Mouse (Mus musculus): ENCODE measurements around the gene Idh1.
"Not testable (repeated sequence)": the region's sequence is repeated elsewhere in the genome, so short reads cannot be mapped to it uniquely, and the experiment has no call there.

Gene Idh1

DNA sequence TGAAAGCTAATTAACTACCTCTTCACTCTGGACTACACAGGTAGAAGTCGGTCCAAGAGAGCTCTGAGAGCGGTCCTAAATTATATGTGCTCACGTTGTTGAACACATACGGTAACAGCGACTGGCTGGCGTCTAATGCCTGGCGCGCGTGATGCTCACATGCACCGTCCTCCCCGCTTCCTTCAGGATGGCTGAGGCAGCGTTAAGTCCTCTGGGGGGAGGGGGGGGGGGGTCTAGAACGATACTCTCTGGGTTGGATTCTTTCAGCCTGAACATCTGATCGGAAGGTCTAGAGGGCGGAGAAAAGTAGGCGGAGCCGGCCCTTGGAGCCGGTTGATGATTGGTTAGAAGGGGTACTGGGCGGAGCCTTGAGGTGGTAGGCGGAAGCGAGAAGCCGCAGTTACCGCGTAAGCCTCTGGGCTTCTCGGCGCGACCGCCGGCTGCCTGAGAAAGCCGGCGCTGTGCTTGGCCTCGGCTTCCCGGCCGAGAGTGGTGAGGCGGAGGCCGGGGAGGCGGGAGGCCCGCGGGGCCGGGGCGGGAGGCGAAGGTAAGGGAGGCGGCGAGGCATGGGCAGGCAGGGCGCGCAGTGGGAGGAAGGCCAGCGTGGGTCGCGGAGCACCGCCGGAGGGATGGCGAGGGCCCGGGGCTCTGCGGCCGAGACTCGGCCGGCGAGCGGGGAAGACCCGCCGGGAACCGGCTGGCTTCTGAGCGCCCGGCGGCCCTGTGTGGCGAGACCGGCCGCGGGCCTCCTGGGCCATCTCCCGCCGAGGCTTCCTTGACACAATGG lies at the start of gene Idh1, which contains the start of gene Pikfyve:
Gene Idh1 (minus strand): TSS at position 214 of the 787 bp plus-strand sequence.
Gene Pikfyve (plus strand): TSS at position 397 of the 787 bp plus-strand sequence.
- DNase-seq (ENCODE audit: low read depth) = peak; percentile 98

DNA sequence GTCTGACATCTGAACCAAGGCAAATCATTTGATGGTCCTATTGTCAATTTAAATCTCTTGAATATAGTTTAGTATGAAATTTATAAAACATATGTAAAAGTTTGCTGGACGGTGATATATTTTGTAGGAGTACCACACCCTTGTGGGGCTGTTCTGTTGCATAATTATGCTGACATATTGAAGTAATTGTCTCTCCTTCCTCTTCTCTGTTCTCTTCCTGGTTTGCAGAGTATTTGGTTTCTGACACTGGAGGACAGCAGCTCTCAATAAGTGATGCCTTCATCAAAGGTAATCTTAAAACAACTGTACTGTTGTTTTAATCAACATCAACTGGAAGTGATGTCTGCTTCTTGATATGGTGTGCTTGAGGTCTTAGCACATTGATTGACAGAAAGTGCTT lies 44.3 kb upstream of the Idh1 start:
- DNase-seq (ENCODE audit: low read depth) = no peak

DNA sequence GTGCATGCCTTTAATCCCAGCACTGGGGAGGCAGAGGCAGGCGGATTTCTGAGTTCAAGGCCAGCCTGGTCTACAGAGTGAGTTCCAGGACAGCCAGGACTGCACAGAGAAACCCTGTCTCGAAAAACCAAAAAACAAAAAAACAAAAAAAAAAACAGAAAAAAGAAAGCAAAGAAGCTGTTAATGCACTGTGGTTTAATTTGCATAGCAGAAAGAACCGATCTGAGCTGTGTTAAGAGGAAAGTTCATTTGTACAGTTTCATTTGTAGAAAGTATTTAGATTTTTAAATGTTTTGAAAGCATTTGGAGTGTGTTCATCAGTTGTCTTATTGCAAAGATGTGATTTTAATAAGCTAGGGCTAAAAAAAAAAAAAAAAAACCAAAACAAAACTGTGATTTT lies 43.5 kb upstream of the Idh1 start:
- not testable (repeated sequence) for DNase-seq (ENCODE audit: low read depth)

DNA sequence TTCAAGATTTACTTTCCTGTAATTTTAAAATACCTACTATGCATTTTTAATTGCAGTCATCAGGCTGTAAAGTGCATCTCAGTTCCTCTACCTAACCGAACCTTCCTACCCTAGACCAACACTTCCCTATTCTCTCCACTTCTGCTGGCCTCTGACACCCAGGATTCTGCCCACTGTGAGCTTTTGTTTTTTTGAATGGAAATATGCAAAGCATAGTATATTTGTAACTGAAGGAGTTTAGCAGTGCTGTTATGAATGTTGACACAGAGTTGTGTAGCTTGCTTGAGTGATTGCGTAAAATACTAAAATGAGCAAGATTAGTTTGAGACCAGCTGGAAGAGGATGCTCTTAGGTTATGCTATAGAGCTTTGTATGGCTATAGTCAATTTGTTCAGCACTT lies 41.4 kb upstream of the Idh1 start:
- DNase-seq (ENCODE audit: low read depth) = no peak

DNA sequence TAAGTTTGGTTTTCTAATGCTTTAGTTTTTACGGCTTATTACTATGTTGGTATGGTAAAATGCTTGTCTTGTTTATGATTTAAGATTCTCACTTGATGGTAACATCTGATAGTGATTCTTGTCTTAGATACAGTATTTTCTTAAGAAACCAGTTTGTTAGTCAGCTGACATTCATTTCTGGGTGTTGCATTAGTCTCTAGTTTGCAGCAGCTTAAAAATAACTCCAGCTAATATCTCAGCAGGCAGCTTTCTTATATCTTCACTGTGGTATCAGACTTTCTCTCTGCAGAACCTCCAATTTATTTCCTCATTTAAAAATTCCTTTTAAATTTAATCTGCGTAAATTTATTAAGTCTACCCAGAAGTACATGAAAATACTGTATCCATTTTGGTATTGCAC lies 37.4 kb upstream of the Idh1 start:
- no peak for DNase-seq (ENCODE audit: low read depth)

DNA sequence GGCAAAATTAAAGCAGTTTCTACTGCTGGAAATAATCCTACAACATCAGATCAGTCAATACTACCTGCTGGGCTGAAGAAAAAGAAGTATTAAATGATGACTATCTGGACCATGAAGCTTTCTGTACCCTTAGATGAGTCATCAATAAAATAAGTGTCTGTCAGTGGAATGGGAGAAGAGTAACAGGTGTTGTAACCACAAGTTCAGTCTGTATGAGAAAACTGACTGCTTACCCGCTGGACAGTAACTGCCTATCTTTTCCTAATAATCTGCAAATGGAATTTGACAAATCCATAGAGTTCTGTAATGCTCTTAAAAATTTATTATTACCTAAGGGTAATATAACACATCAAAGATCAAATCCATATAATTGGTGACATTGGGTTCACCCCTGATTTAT lies 31.7 kb upstream of the Idh1 start:
- no peak for DNase-seq (ENCODE audit: low read depth)

DNA sequence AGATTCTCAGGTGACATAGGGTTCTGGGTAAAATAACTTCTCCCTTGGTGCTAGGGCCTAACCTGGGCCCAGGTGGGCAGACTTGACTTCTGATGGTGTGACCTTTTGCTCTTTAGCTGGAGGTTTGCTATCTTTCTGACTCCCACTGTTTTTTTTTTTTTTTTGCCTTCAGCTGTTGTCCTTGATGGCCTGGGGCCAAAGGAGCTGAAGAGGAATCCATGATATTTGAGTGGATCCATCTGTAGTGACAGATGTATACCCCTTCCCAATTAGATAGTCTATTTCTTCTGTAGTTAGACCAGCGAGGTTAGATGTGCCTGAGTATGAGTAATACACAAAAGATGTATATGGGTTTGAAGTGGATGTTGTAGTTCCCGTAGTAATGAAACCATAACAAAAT lies 31.3 kb upstream of the Idh1 start:
- no peak for DNase-seq (ENCODE audit: low read depth)

DNA sequence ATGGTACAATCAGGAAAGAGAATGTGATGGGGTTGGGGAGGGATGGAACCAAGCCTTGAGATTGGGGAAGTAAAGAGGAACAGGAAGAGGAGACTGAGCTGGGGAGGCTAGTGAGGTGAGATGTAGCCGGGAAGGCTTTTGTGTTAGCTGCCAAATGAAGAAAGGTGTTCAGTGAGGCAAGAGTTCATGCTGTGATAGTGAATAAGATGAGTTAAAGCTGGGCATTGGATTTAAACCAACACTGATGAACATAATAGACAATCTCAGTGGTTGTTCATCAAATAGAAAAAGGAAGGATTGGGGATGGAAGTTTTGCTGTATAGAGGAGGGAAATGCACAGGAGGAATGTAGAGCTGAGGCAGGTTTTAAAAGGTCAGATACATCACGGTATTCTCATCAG lies 26.9 kb upstream of the Idh1 start:
- DNase-seq (ENCODE audit: low read depth) = no peak

DNA sequence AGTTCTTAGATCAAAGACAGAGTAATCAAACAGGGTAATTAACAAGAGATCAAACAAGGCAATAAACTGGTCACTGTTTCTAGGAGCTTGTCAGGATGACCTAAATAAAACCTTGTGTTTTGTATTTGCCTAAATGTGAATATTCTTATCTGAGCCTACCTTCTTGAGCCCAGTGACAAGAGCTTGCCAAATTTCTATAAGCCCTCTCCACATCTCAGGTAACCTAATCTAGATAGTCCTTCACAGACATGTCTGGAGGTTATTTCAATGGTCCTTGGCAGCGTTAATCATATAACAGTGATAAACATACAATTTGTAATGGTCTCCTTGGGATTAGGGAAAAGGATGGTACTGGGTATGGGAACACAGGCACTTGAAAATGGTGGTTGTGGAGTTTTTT lies 18.0 kb upstream of the Idh1 start:
- no peak for DNase-seq (ENCODE audit: low read depth)

DNA sequence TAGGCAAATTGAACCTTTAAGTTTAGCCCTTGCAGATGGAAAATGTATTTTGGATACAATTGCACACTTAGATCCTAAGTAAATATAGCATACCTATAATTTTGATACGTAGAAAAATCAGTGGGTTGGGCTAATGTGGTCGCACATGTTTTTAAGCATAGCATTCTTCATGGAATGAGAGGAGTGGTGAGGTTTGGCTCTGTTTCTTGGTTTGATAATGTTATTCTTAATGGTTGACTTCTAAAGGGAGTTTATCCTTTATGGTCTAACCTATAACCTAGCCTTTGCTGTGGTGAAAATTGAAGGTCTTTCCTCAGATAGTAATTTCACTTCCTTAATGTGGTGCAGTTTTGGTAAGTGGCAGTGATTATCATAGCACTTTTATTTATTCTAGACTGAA lies 12.6 kb upstream of the Idh1 start:
- DNase-seq (ENCODE audit: low read depth) = no peak

DNA sequence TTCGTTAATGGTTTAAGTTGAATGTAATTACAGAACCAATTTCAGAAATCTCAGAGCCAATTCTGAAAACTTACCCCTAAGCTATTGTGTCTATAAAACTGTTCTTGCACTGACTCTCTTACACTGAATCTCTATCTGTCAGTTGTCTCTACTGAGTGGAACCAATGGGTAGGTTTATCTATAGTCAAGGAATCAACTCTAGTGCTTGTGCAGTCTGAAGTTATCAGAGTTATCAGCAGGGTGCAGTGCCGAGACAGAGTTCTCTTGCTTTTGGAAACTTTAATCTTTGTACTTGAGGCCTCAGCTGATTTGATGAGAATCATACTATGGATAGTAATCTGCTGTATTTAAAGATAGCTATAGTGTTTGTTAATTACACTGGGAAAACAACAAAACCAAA lies 12.1 kb upstream of the Idh1 start:
- no peak for DNase-seq (ENCODE audit: low read depth)

DNA sequence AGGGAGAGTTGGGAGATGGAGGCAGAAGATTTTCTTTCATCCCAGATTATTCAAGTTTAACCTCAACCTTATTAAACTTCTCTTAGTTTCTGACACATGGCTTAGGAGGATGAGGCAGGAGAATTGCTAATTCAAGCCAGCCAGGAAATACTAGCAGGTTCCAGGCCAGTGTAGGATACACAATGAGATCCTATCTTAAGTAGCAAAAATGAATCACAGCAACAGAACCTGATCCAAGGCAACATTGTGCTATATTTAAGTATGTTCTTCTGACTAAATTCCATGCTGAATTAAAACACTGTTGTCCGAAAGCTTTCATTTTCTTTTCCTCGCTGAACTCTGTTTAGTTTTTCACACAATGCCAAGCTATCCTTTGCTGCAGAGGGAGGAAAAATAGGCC lies 6.9 kb upstream of the Idh1 start:
- DNase-seq (ENCODE audit: low read depth) = no peak

DNA sequence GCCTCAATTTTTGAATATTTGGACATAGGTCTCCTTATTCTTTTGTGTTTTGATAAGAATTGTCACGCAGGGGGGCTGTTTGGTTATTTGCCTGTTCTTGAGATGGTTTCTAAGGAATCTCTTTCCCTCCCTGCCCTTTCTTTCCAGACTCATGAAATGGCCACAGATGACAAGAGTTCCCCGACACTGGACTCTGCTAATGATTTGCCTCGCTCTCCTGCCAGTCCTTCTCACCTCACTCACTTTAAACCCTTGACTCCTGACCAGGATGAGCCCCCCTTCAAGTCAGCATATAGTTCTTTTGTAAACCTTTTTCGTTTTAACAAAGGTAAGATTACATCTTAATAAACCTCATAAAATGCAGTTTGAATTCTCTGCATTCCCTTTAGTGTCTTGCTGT lies 3.9 kb upstream of the Idh1 start:
- no peak for DNase-seq (ENCODE audit: low read depth)

DNA sequence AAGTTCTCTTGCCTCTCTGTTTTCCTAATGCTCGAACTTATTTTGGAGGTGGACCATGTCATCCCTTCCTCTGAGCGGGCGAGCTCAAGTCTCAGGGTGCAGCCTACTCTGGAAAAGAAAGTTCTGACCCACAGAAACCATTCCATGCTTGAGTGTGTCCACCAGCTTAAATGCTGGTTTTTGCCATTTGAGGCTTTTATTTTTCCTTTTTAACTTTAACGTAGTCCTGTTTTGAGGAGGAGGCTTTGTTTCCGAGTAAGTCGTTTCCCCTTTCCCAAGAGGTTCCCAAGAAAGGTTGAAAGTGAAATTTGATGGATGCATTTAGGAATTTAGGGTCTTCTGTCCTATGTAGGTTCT lies 752 bp upstream of the Idh1 start:
- DNase-seq (ENCODE audit: low read depth) = no peak

DNA sequence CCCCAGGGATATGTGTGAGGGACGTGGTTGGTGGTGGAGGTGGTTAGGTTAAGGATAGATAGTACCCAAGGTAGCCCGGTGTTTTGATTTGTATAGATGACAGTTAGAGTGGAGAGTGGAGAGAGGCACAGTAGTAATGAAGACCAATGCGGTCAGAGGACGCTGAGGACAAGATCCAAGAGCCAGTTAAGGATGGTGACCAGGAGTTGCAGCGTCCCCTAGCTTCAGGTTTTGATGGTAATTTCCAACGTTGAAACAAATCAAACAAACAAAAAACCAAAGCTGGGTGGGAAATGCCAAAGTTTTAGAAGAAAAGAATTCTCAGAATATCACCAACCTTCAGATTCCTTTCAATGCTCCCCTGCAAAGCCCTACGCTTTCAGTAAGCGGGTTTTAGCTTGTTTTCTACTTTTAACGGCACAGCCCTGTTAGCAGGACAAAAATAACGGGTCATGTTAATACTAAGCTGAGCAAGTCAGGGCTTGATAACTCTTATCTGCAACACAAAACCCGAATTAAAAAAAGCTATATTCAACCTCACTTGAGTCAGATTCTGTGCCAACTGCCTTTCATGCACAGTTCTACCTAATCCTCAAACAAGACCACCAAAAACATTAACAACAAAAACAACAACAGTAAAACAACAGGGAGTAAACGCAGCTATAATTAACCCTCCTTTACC lies 635 bp downstream of the Idh1 start:
- peak; percentile 25 for DNase-seq (ENCODE audit: low read depth)

DNA sequence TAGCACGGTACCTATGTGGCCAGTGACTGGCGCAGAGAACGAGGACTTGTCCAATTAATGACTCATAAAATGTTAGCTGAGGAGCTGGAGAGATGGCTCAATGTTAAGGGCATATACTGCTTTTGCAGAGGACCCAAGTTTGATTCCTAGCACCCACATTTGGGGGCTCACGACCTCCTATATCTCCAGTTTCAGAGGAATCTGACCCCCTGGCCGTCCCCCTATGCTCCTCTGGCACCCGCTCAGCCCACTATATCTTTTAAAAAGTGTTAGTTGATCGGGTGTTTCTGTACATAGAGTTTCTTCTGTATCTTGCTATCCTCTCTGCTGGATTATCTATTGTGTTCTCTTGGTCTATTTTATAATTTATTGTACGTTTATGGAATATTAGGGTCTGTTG lies 1.3 kb downstream of the Idh1 start:
- no peak for DNase-seq (ENCODE audit: low read depth)

DNA sequence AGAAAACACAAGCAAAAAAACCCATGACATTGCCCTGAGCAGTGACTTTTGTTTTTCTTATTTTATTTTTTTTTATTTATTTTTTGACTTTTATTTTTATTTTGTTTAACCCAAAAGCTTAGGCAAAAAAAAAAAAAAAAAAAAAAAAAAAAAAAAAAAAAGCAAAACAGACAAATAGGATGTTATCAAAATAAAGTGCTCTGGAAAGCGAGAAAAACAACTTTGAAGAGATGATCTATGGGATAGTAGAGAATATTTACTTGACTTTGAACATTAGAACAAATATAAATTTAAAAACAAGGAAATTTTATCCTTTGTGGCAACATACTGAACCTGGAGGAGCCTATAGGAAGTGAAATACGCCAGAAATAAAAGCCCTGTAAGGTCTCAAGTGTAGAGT lies 2.3 kb downstream of the Idh1 start:
- no peak for DNase-seq (ENCODE audit: low read depth)

DNA sequence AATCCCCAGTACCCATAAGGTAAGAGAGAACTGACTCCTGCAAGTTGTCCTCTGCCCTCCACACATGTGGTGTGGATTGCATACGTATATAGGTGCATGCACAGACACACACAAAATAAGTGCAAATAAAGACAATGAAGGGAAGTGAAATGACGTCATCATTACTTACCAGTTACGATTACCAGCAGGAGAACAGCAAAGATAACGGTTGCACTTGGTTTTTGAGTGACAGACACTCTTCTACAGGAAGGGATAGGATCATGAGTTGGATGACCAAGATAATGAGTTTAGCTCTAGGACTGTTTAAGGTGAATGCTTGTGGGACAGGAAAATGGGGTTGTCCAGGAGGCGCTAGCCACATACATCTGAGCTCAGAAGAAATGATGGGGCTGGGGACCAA lies 4.8 kb downstream of the Idh1 start:
- DNase-seq (ENCODE audit: low read depth) = no peak

DNA sequence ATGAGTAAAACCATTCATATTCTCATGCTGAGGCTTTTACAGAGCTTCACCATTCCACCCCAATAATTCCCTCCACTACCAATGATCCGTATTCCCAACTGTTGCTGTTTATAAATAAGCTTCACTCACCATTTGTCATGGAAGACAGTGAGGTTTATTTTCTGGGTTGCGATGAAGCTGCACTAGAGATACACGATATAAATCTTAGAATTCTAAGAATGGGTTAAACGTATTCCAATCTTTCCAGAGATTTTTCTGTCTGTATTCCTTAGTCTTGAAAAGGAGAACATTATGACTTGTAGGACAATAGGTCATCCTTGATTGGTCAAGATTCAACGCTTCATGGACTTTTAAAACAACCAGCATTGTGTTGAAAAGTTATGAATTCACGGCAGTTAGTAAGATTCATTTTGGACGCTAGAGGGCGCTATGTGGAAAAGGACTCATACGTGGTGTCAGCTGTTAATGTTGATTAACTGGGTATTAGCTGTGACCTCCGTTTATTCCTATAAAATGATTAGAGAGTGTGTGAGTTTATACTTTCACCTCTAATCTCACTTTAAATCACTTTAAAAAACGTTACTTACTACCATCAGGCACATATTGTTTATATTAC lies 6.6 kb downstream of the Idh1 start:
- DNase-seq (ENCODE audit: low read depth) = peak; percentile 46

DNA sequence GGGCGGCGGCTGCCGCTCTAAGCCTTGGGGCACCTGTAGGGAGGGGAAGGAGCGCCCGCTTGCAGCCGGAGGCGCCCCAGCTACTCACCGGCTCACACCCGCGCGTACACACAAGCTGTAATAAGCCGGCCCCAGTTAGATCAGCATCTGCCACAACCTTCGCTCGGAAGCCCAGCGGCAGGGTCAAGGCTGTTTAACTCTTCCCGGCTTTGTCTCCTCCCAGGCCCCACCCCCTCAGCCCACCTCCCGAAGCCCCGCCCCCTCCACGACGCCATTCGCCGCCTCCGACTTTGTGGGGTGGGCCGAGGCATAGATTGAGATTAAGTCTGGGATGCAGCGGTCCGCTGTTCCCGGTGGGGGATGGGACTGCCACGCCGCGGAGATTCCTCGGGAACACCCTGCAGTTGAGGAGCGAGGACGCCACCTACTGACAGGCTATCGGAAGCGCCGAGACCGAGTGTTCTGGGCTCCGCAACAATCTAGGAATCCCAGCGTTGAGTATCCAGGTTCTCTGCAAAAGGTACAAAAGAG lies 7.3 kb downstream of the Idh1 start:
- peak; percentile 89 for DNase-seq (ENCODE audit: low read depth)

DNA sequence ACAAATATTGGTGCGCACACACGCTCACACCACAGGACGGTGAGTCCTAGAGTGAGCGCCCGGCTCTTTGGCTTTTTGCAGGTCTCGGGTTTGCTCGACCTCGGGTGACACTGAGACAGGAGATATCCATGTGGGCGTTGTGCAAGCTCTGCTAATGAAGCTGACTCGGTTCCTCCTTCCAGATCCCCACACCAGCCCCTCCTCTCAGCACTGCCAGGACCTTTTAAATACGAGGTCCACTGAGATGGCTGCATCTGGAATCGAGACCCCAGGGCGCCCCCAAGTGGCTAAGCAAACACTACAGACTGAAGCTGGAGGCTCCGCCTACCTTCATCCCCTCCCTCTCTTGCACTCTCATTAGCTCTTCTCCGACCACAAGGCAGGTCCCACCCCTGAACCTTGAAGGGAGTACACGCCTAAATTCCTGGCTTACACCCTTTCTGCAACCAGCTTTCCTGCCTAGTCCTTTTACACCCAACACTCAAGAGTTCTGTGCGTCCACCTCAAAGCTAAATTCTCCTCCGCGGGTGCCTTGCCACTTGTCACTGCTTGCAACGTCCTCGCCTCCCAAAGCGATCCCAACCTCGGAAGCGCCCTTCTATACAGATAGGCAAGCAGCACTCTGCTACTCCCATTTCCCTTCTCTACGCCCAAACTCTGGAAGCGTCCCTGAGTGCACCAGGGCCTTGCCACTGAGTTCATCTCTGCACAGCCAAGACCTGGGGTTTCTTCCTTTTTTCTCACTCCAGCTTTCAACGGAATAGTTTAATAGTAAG lies 8.0 kb downstream of the Idh1 start:
- peak; percentile 94 for DNase-seq (ENCODE audit: low read depth)

DNA sequence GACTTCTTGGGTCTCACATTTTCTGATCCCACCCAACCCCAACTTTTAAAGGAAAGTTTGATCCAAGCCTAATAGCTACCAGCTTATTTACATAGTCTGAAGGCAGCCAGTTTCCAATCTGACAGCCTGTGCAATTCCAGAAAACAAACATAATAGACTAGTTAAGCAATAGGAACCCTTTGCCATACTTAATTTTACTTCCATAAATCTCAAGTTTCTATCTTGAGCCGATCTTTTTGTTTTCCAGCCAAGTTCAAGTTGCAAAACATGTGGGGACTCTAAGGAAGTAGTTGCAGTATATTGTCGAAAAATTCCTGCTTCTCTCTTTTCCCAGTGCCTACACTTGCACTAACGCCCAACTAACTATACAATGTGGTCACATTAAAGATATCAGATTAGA lies 8.8 kb downstream of the Idh1 start:
- no peak for DNase-seq (ENCODE audit: low read depth)
